Mouse (Mus musculus) right cerebral cortex, adult 2 months (tissue): Measurements from ENCODE around the gene 2610507B11Rik.
"Not testable (repeated sequence)": the region's sequence is repeated elsewhere in the genome, so short reads cannot be mapped to it uniquely, and the experiment has no call there.

Experiments
- DNase-seq, 2 experiments: peaks; one replicate each; pipeline ENCODE4 v3.0.0; 2021 to 2022; ENCODE audit warnings: low spot score in 2 of 2

2610507B11Rik gene

GRCm38 (mm10) chr11:78261380-78262352, at the start of gene 2610507B11Rik:
Gene 2610507B11Rik, plus strand, starts transcription at chr11:78261752.
- DNase-seq = peak; percentile 79 to 86

GRCm38 (mm10) chr11:78213086-78213817, 48.3 kb upstream of the 2610507B11Rik start:
- DNase-seq = no peak

- no peak for DNase-seq
Measured at GRCm38 (mm10) chr11:78215709-78216317, 45.7 kb upstream of the 2610507B11Rik start.

DNA sequence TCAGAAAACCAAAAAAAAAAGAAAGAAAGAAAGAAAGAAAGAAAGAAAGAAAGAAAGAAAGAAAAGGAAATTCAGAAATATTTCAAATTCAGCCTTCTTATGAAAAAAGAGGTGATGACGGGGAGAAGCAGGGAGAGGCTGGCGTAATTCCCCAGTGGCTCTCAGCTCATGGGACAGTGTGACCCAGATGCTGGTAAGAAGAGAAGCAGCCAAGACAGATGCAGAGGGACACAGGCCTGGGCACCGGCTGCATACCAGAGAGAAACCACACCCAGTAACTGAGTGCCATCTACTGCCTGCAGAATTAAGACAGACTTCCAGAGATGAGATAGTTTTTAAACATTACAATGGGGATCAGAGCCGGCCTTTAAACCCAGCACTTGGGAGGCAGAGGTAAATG, 38.0 kb upstream of the 2610507B11Rik start:
- no peak for DNase-seq

- DNase-seq = no peak
Measured at GRCm38 (mm10) chr11:78231518-78231917, 30.0 kb upstream of the 2610507B11Rik start.

GRCm38 (mm10) chr11:78240193-78240857, 21.2 kb upstream of the 2610507B11Rik start:
- DNase-seq = peak; percentile 41 to 59

DNA sequence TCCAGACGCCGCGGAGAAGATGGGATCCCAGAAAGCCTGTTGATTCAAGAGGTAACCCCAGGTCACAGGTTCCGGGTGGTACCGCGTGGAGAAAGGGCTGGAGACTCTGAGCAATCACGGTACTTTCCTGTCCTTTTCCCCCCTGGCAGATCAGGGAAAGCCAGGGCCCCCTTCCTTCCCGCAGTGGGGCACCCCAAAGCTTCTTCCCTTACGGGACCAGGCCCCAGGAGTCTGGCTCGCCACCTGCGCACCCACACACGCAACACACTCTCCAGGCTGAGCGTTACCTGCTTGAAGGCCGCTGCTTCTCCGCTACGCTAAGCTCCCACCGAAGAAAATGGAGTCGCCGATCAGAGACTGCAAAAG, 16.3 kb upstream of the 2610507B11Rik start:
- no peak for DNase-seq

GRCm38 (mm10) chr11:78245627-78246317, 15.8 kb upstream of the 2610507B11Rik start, which contains the start of the genes Sdf2 and Supt6:
Gene Sdf2, plus strand, starts transcription at chr11:78245746.
Gene Supt6, minus strand, starts transcription at chr11:78245987.
- DNase-seq = peak; percentile 88 to 93

- DNase-seq = no peak
Measured at GRCm38 (mm10) chr11:78246318-78247011, 15.1 kb upstream of the 2610507B11Rik start.

- no peak for DNase-seq
Measured at GRCm38 (mm10) chr11:78247012-78247348, 14.6 kb upstream of the 2610507B11Rik start.

- no peak for DNase-seq
Measured at GRCm38 (mm10) chr11:78247727-78248140, 13.8 kb upstream of the 2610507B11Rik start.

GRCm38 (mm10) chr11:78256618-78257017, 4.9 kb upstream of the 2610507B11Rik start:
- DNase-seq = no peak

DNA sequence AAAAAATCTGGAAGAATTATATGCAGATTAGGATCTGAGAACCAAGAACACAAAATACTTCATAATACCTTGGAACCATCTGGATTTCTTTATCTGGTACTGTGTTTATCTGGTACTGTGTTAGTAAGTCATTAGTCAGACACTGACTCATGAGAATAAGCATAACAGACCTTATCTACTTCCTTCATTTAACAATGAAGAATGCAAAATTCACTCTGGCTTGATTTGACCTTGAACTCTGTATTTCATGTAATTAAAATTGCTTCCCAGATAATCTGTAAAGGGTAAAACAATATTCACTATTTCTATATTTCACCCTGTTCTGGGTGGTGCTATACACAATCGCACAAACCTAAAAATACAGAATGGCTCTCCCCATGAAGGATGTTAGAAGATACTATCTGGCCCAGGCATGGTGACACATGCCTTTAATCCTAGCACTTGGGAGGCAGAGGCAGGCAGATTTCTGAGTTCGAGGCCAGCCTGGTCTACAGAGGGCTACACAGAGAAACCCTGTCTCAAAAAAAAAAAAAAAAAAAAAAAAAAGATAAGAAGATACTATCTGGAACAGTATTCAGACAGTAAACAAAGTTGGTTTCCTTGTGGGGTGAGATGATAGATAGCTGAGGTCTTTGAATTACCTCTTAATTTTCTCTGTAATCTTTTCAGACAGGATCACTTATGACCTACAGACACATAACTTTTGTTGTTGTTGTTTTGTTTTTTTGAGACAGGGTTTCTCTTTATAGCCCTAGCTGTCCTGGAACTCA, 878 bp upstream of the 2610507B11Rik start:
- no peak for DNase-seq

DNA sequence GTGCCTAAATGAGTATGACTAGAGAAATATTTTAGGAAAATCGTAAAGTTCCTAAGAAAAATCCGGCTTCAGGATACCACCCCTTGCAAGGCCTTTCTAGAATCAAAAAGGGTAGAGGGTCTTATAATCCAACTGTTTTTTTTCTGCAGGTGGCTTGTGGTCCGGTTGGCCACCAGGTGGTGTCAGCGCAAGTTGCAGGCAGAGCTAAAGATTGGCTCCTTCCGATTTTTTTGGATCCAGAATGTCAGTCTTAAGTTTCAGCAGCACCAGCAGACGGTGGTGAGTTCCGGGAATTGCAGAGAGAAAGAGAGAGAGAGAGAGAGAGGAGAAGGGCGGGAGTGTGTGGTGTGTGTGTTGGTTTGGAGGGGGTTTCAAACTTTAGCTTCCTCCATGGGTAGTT, 998 bp downstream of the 2610507B11Rik start:
- peak; percentile 42 to 56 for DNase-seq

- no peak for DNase-seq
Measured at GRCm38 (mm10) chr11:78265571-78265970, 4.0 kb downstream of the 2610507B11Rik start.

DNA sequence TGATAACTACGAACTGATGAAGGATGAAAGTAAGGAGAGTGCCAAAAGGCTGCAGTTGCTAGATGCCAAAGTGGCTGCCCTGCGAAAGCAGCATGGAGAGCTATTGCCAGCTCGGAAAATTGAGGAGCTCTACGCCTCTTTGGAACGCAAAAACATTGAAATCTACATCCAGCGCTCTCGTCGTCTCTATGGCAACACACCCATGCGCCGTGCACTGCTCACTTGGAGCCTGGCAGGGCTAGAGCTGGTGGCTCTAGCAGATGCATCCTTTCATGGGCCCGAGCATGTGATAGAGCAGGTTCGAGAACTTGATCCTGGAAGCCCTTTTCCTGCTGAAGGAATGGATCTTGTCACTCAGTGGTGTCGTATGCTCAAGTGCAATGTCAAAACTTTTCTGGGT, 10.4 kb downstream of the 2610507B11Rik start:
- DNase-seq = peak; percentile 76 to 81

DNA sequence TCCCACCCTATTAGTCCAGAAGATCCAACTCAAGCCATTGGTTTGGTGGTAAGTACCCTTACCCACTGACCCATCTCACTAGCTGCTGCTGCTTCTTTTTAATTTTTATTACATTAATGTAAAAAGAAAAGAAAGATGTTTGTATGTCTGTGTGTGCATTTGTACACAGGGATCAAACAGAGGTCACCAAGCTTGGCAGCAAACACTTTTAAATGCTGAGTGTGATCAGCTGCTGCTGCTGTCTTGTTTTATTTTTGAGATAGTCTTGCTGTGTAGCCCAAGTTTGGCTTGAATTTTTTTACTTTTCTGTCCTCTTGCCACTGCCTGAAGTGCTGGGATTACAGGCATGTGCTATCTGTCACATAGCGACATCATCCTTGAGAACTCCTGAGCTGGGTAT, 14.0 kb downstream of the 2610507B11Rik start:
- no peak for DNase-seq

GRCm38 (mm10) chr11:78276169-78276568, 14.6 kb downstream of the 2610507B11Rik start:
- DNase-seq = not testable (repeated sequence)

GRCm38 (mm10) chr11:78278853-78279252, 17.3 kb downstream of the 2610507B11Rik start:
- DNase-seq = no peak

- no peak for DNase-seq
Measured at GRCm38 (mm10) chr11:78279586-78279985, 18.0 kb downstream of the 2610507B11Rik start.
